Mouse (Mus musculus) CH12.LX (cell line): ENCODE measurements around the gene Becn1. TPM values are rescaled to one million over a fixed set of nuclear protein-coding genes. Genes with fewer than 3 reads are reported as not detected.

ENCODE experiments used
- DNase-seq: peaks from one replicate; pipeline ENCODE4 v3.0.0-alpha.2; 2013; ENCODE audit errors: extremely low read depth
- H3K27ac ChIP-seq: 2 replicates; pipeline ENCODE4 v1.5.1; 2012; ENCODE audit warnings: low read depth, mild to moderate bottlenecking, control low read depth, moderate library complexity; ENCODE audit not compliant: insufficient read depth
- H3K27me3 ChIP-seq: replicated peaks from 2 replicates; pipeline ENCODE3; 2012; ENCODE audit warnings: inconsistent platforms
- H3K36me3 ChIP-seq, 2 experiments: replicated peaks in 1 of 2; 2 replicates each; pipeline versions ENCODE3 to v1.6.1; 2012; ENCODE audit warnings: inconsistent platforms in 1 of 2, low read length in 1 of 2, mild to moderate bottlenecking in 1 of 2, mixed read lengths in 1 of 2, moderate library complexity in 1 of 2; ENCODE audit not compliant: control insufficient read depth in 1 of 2, insufficient read depth in 1 of 2
- H3K4me1 ChIP-seq, 2 experiments: 2 replicates each; pipeline ENCODE4 v1.6.1; 2012; ENCODE audit warnings: inconsistent platforms in 1 of 2, moderate library complexity in 1 of 2; ENCODE audit not compliant: insufficient read depth in 2 of 2, control insufficient read depth in 1 of 2
- H3K4me2 ChIP-seq: 2 replicates; pipeline ENCODE4 v1.6.1; 2012; ENCODE audit warnings: low read depth, mild to moderate bottlenecking, control low read depth; ENCODE audit not compliant: poor library complexity, insufficient read depth, severe bottlenecking
- H3K4me3 ChIP-seq, 3 experiments: fragments of 150-350 bp in 1 of 3; sonication (generic) in 1 of 3; replicated peaks in 1 of 3; 2 replicates each; pipeline versions ENCODE3 to v1.5.1; 2011 to 2012; ENCODE audit warnings: low read depth in 2 of 3, low read length in 2 of 3, mild to moderate bottlenecking in 2 of 3, moderate library complexity in 2 of 3, control low read depth in 1 of 3, improper control_type of control experiment in 1 of 3, inconsistent platforms in 1 of 3, mixed read lengths in 1 of 3; ENCODE audit not compliant: poor library complexity in 1 of 3
- H3K79me2 ChIP-seq: replicated peaks from 2 replicates; pipeline ENCODE4 v1.6.1; 2012; ENCODE audit warnings: mild to moderate bottlenecking, moderate library complexity; ENCODE audit not compliant: control insufficient read depth, poor library complexity, insufficient read depth, severe bottlenecking; ENCODE audit errors: extremely low read depth
- H3K9ac ChIP-seq: 2 replicates; pipeline ENCODE4 v1.6.1; 2012; ENCODE audit warnings: low read depth, mild to moderate bottlenecking, control low read depth, moderate library complexity; ENCODE audit not compliant: insufficient read depth
- H3K9me3 ChIP-seq: replicated peaks from 2 replicates; pipeline ENCODE3; 2012; ENCODE audit warnings: low read length, inconsistent platforms, mixed read lengths
- BHLHE40 ChIP-seq: IDR thresholded peaks from 2 replicates; pipeline ENCODE4 v1.6.1; 2011; ENCODE audit warnings: mild to moderate bottlenecking, low read depth, low read length, improper control_type of control experiment
- ELF1 ChIP-seq: IDR thresholded peaks from 2 replicates; pipeline ENCODE4 v1.6.1; 2014; ENCODE audit warnings: low read depth, mild to moderate bottlenecking, inconsistent platforms, low read length, improper control_type of control experiment
- ETS1 ChIP-seq: conservative IDR thresholded peaks from 2 replicates; pipeline ENCODE4 v1.6.1; 2012; ENCODE audit warnings: low read depth, mild to moderate bottlenecking, inconsistent platforms, low read length, improper control_type of control experiment, moderate library complexity
- GABPA ChIP-seq: IDR thresholded peaks from 2 replicates; pipeline ENCODE4 v1.6.1; 2012; ENCODE audit warnings: low read depth, low read length, improper control_type of control experiment, inconsistent platforms; ENCODE audit not compliant: insufficient replicate concordance
- IRF4 ChIP-seq: IDR thresholded peaks from 2 replicates; pipeline ENCODE4 v1.6.1; 2014; ENCODE audit warnings: low read depth, mild to moderate bottlenecking, inconsistent platforms, low read length, improper control_type of control experiment
- JUND ChIP-seq: conservative IDR thresholded peaks from 2 replicates; pipeline ENCODE4 v1.6.1; 2011; ENCODE audit warnings: low read depth, low read length, improper control_type of control experiment
- MAFK ChIP-seq: IDR thresholded peaks from 2 replicates; pipeline ENCODE4 v1.6.1; 2011; ENCODE audit warnings: low read length, improper control_type of control experiment; ENCODE audit not compliant: insufficient replicate concordance
- NELFE ChIP-seq: IDR thresholded peaks from 2 replicates; pipeline ENCODE4 v1.6.1; 2011; ENCODE audit warnings: low read depth, low read length, improper control_type of control experiment
- PAX5 ChIP-seq: IDR thresholded peaks from 2 replicates; pipeline ENCODE4 v1.6.1; 2012; ENCODE audit warnings: low read length, inconsistent platforms, mixed read lengths
- RCOR1 ChIP-seq: conservative IDR thresholded peaks from 2 replicates; pipeline ENCODE4 v1.6.1; 2012; ENCODE audit warnings: low read depth, mild to moderate bottlenecking, inconsistent platforms, low read length, improper control_type of control experiment
- SIN3A ChIP-seq: IDR thresholded peaks from 2 replicates; pipeline ENCODE4 v1.6.1; 2012; ENCODE audit warnings: low read length, improper control_type of control experiment, inconsistent platforms
- SMC3 ChIP-seq: IDR thresholded peaks from 2 replicates; pipeline ENCODE4 v1.6.1; 2011; ENCODE audit warnings: low read depth, low read length, improper control_type of control experiment
- USF1 ChIP-seq: IDR thresholded peaks from 2 replicates; pipeline ENCODE4 v1.6.1; 2014; ENCODE audit warnings: low read depth, mild to moderate bottlenecking, inconsistent platforms, low read length, improper control_type of control experiment
- USF2 ChIP-seq: conservative IDR thresholded peaks from 2 replicates; pipeline ENCODE4 v1.6.1; 2011; ENCODE audit warnings: low read depth, low read length, improper control_type of control experiment
- ZC3H11A ChIP-seq: IDR thresholded peaks from 2 replicates; pipeline ENCODE4 v1.6.1; 2012; ENCODE audit warnings: low read depth, mild to moderate bottlenecking, inconsistent platforms, low read length, improper control_type of control experiment
- dilution Hi-C: fragments of 300-500 bp; cut with MboI; formaldehyde crosslinking; loops from 2 replicates; pipeline ENCODE4 v1.14.3; 2020; ENCODE audit warnings: low sequenced_read_pairs; ENCODE audit not compliant: extremely low pct_unique_long_range_greater_than_20kb, extremely low pct_ligation_motif_present
- in situ Hi-C: fragments of 300-500 bp; cut with MboI; formaldehyde crosslinking; loops from 3 replicates; pipeline ENCODE4 v1.14.3; 2019; ENCODE audit warnings: low sequenced_read_pairs, low pct_ligation_motif_present, low pct_unique_long_range_greater_than_20kb, mixed read lengths
- polyA plus RNA-seq: library from polyadenylated mRNA; unstranded; fragments of >175 nt; gene quantifications from 2 replicates; pipeline ENCODE4 v1.2.1, GENCODE M21; 2012; ENCODE audit warnings: low read depth; ENCODE audit not compliant: insufficient read length
- total RNA-seq, 2 experiments: library from RNA; depleted of rRNA; stranded (reverse); fragments of 300-350 nt in 1 of 2; fragments of >200 nt in 1 of 2; gene quantifications; 2 replicates each; pipeline ENCODE4 v1.2.3; 2012 to 2014

Becn1 gene
- total and polyA plus RNA-seq, 3 experiments: 177 to 280 (median 224) TPM

- DNase-seq: no peak
- no peak overlapping the region for H3K9ac ChIP-seq
- no peak overlapping the region for H3K27ac ChIP-seq
- peaks cover 11 to 46% of the 10 kb centered on the region in 2 experiments for H3K36me3 ChIP-seq
- no peaks in the 10 kb centered on the region for H3K9me3 ChIP-seq
- H3K4me2 ChIP-seq: no peak overlapping the region
- dilution Hi-C loops: no loop called here
- no peak for TF ChIP-seq JUND
- no peak overlapping the region for H3K4me3 ChIP-seq
- peaks cover 6 to 21% of the 10 kb centered on the region in 2 experiments; a peak in 3 of 4 replicates for H3K4me1 ChIP-seq
- no peaks in the 10 kb centered on the region; the same call in 1 of the 2 replicates for H3K79me2 ChIP-seq
- no peaks in the 10 kb centered on the region for H3K27me3 ChIP-seq
- in situ Hi-C loops: no loop called here
Observed at GRCm38 (mm10) chr11:101282896-101283295, 19.2 kb downstream of the Becn1 start.

DNA sequence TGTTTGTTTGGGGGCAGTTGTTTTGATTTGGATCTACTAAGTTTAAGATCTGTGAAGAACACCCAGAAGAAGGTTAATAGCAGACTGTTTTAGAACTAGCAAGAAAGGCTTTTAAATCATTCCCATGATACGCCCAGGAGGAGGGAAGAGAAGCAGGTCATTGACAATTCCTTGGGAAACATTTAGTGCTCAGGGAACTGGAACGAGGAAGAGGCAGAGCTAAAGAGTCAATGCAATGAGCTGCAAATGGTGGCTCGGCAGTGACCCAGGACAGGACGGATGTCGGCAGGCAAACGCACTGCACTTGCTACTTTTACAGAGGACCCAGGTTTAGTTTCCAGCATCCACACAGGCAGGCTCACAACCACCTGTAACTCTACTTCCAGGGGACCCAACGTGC lies 21.2 kb downstream of the Becn1 start:
- no peak for DNase-seq
- Histone ChIP-seq H3K27ac (no peak overlapping the region), H3K4me3 (no peak overlapping the region)
- dilution Hi-C loops: no loop called here
- no peak for TF ChIP-seq PAX5
- no peak for TF ChIP-seq ELF1
- no peak for TF ChIP-seq JUND
- no peak for TF ChIP-seq RCOR1
- no peak for TF ChIP-seq USF1
- no peak for TF ChIP-seq NELFE
- no peak for TF ChIP-seq GABPA
- no peak for TF ChIP-seq BHLHE40
- TF ChIP-seq USF2: no peak
- TF ChIP-seq ETS1: no peak
- no peak for TF ChIP-seq ZC3H11A
- TF ChIP-seq IRF4: no peak
- no peak for TF ChIP-seq SIN3A
- TF ChIP-seq MAFK: no peak
- TF ChIP-seq SMC3: no peak
- TF ChIP-seq, all 38 proteins: peak for 0
- Histone ChIP-seq H3K36me3 (peaks cover 14 to 47% of the 10 kb centered on the region in 2 experiments), H3K9me3 (no peaks in the 10 kb centered on the region), H3K27me3 (no peaks in the 10 kb centered on the region), H3K9ac (no peak overlapping the region), H3K79me2 (no peaks in the 10 kb centered on the region; the same call in 1 of the 2 replicates), H3K4me2 (no peak overlapping the region), H3K4me1 (peaks cover 16 to 42% of the 10 kb centered on the region in 2 experiments)
- in situ Hi-C loops: no loop called here
